Mouse (Mus musculus): ENCODE results near the gene Krt28. TPM values are rescaled to one million over a fixed set of nuclear protein-coding genes. Genes with fewer than 3 reads are reported as not detected.

The Krt28 gene
- not detected in 2 replicates for polyA plus RNA-seq (2012)

DNA sequence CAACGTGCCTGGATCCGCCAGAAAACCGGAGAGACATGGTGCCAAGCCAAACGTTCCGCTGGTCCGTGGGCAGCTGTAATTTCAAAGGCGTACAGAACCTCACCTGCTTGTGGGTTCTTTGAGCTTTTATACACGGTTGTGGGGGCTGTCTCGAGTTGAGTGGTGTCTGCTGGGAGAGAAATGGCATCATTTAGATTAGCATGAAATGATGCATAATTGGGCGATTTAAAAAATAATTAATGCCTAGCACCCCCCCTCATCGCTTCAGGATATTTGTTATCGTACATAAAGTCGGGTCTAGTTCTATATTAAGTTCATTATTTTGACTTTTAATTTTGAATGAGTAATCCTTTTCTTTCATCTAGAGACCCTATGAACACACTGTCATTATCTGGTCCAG lies at the start of gene Krt28:
Gene Krt28, minus strand, starts transcription at position 101 of the 400 bp plus-strand sequence.
- no peak for TF ChIP-seq GATA1 (IDR thresholded peaks at IDR 0.05; ENCODE audit: low read length)

DNA sequence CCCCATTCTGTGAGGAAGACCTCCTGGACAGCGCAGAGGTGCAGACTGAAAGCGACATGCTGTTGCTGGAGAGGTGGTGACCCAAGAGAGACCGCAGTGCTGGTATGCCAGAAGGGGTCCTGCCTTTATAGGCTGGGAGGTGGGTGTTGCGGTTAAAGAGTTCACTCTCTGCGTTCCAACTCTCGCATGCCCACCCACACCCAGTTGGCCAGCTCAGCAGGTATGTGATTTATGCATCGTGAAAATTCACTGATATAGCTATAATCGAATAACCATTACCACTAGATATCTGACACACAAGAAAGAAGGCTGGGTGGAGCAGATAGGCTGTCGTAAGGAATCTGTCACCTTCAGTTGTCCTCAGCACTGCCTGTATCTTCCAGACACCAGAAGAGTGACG lies 47.5 kb upstream of the Krt28 start, which contains the start of gene Krt12:
Gene Krt12, minus strand, starts transcription at position 101 of the 400 bp plus-strand sequence.
- no peak for TF ChIP-seq GATA1 (IDR thresholded peaks at IDR 0.05; ENCODE audit: low read length)

DNA sequence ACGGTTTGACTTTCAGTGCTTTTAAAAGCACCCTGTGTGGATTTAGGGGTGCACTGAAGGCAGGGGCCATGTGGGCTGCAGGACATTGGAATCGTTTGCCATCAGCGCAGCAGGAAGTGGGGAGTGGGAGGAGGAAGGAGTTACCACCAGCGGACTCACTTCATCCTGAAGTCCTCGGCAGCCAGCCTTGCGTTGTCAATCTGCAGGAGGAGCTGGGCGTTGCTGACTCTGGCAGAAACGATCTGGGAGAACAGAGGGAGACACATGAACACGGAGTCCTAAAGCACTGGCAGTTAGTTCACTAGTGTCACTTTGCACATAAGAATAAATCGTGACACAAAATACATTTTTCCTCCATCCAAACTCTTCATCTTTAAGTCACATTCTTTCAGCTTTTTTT lies 45.9 kb upstream of the Krt28 start:
- TF ChIP-seq GATA1 (IDR thresholded peaks at IDR 0.05; ENCODE audit: low read length) = no peak

DNA sequence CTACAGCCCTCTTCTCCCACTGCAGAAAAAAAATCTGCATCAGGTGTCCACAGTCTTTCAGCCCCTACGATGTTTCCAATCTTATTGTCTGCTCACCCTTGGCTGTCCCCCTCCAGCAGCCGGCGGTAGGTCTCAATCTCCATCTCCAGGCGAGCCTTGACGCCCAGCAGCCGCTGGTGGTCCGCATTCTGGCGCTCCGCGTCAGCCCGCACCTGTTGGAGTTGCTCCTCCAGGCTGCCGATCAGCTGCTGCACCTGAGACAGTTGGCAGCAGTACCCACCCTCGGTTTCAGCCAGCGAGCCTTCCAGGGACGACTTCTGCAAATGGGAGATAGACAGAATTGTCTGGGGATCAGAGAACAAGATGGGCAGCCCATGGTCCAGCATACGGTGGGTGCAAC lies 43.1 kb upstream of the Krt28 start:
- TF ChIP-seq GATA1 (IDR thresholded peaks at IDR 0.05; ENCODE audit: low read length) = no peak

DNA sequence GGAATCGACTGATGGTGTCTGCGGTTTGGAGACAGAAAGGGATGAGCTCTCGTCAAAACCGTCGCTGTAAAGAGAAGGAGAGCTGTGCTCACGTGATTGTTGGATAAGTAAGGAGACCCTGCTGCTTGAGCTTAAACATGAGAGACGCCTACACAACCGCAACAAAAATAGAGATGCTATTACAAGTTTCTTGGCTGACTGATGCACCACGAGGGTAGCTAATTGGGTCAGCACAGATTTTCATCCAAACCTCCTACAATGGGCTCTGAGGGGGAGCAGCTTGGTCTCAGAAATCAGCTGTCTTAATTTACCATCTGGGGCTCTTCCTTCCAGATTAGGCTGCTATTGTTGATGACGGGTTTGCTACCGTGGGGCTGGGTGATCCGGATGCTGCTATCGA lies 42.2 kb upstream of the Krt28 start:
- TF ChIP-seq GATA1 (IDR thresholded peaks at IDR 0.05; ENCODE audit: low read length) = no peak

DNA sequence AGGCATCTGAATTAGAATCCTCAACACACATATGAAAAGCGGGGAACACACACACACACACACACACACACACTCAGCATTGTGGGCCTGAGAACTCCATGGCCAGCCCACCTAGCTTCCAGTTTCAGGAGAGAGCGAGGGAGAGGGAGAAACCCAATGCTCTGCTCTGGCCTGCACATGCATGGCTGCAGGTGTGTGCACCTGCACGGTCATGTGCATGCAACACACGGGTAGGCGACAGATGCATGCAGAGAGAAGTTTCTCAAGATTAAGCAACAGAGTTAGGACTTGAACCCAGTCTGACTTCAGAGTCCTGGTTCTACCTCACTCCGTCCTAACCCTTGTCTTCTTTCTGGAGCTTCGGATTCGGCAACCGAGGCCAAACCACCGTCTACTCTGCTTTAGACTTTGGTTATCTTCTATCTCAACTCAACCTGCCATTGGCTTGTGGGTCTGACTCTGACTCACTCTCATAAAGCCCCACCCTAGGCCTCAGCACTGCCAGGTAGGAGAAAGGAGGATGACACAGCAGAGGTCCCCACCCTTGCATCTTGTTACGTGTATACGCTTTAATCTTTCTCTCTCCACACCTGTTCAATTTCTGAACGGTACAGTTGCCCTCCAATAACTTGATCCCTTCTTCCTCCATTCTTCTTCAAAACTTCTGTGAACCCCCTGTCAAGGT lies 39.9 kb upstream of the Krt28 start:
- TF ChIP-seq GATA1 (IDR thresholded peaks at IDR 0.05; ENCODE audit: low read length) = no peak

DNA sequence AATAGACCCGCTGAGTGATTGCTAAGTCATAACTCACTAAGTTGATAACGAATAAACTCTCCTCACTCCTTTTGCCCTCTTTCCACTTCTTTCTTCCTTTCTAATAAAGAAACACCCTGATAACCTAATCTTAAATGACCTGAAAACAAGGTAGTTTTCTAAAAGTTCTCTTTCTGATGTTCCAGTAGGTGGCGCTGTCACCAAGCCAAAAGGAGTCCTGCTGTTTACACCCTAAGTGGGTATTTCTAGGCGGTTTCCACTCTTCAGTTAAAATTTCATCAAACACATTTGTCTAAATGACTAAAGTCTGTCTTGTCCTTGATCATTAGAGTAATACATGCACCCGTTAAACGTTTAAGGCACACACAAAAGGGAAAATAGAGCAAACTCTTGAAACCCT lies 38.5 kb upstream of the Krt28 start:
- TF ChIP-seq GATA1 (IDR thresholded peaks at IDR 0.05; ENCODE audit: low read length) = no peak

DNA sequence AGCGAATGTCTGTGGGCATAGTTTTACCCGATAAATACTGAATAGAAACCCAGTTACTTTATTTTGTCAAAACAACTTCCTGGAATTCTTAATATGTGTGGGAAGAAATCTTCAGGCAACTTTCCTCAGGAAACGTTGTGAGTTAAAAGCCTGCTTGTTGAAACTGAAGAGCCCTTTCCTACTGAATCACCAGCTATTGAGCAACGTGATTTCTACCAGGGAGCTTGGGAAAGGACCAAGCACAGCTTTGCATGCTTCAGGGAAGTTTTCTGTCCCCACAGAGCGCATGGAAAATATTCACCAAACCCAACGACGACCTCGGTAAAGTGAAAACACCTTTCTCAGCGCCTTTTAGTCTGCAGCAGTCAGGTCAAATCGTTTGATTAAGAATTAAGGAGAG lies 31.5 kb upstream of the Krt28 start:
- no peak for TF ChIP-seq GATA1 (IDR thresholded peaks at IDR 0.05; ENCODE audit: low read length)

DNA sequence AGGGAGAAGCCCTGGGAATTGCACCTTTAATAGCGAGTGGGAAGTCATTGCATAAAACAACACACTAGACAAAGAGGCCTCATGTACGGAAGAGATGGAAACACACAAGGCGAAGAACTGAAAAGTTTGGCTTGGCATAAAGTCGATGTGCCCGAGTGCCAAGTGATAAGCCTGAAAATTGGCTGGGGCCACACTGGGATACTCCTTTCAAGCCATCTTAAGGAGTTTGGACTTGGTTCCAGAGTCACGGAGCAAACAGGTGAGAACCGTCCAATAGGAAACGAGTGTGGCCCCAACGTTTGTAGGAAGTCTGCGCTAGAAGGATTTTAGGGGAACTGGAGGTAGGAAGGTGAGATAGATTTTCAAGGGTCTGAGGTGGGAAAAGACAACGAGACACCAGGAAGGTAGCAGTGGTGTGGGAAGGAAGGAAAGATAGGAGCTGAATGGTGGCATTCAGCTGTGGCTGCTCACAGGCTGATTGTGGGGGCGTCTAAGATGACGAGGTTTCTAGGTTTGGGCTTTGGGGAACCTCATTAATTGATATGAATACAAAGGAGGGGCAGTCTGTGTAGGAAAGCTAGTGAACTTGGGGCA lies 25.4 kb upstream of the Krt28 start:
- no peak for TF ChIP-seq GATA1 (IDR thresholded peaks at IDR 0.05; ENCODE audit: low read length)

DNA sequence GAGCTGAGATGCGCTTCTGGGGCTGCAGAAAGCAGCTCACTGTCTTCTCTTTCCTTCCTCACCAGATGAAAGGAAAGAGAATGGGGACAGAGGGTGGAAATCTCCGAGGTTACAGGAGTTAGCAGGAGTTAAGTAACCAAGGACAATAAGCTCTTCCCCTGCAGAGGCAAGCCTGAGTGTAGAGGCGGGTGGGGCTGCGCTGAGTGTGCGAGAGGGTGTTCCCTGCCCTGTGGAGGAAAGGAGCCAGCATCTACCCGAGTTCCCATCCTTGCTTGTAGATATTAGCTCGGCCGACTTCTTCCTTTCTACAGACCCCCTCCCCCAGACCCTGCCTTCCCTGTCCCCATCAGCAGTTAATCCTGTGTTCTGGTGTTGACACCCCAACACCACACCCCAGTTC lies 24.1 kb upstream of the Krt28 start:
- TF ChIP-seq GATA1 (IDR thresholded peaks at IDR 0.05; ENCODE audit: low read length) = no peak

DNA sequence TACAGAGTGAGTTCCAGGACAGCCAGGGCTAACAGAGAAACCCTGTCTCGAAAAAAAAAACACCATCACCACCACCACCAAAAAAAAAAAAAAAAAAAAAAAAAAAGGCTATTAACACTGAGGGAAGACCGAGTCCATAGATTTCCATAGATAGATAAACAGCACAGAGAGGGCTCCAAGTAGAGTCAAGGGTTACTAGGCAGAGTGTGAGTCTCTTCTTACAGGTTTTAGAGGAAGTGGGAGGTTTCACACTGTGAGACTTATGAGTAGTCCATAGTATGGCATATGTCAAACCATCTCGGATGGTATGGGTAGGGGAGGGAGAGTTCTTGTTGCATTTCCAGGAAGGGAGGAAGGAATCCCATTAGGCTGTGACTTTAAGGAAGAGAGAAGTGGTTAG lies 23.4 kb upstream of the Krt28 start:
- no peak for TF ChIP-seq GATA1 (IDR thresholded peaks at IDR 0.05; ENCODE audit: low read length)

DNA sequence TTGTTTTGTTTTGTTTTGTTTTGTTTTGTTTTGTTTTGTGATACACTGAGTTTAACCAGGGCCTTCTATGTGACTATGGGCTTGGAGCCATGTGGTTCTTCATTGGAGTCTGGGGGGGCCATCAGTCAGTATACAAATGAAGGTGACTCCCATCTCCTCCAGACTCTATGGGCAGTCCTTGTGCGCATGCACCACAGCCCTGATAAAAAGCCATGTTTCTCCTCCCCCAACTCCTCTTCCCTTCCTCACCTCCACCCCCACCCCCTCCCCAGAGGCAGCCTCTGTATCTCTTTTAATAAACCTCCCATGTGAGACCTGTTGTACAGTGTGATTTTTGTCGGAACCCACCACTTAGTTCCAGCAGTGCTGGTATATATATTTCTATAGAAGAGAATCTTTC lies 22.0 kb upstream of the Krt28 start:
- no peak for TF ChIP-seq GATA1 (IDR thresholded peaks at IDR 0.05; ENCODE audit: low read length)

DNA sequence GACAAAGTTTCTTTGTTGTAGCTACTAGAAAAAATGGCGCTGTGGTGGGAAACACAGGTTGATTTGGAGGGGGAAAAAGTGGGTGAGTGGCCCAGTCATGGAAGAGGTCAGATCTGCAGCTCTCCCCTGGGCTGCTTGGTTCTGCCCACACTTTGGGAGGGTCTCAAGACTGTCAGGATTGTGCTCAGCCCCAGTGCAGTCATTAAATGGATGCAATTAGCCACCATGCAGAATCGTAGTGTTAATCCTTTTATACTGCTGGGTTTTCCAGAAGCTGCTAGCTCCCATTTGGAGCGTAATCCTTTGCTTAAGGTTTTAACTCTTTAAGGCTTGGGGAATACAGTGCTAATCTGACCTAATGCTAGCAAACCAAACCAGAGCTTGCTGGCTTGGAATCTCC lies 21.3 kb upstream of the Krt28 start:
- TF ChIP-seq GATA1 (IDR thresholded peaks at IDR 0.05; ENCODE audit: low read length) = no peak

DNA sequence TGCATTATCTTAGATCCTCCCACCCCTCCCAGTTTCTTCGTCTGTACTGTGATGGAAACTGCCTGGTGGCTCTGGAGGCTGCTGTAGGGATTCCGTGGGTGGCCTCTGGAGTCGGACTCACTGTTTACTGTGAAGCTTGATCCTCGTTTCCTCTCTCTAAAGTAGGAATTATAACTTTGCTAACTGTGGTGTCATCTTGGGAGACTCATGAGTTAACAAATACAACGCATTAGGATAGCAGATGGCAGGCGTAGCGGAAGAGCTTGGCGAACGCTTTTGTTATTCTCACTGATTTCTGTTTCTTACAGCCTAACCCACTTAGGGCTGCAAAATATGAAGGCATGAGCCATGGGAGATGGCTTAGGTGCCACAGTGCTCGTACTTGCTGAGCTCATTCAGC lies 17.8 kb upstream of the Krt28 start:
- no peak for TF ChIP-seq GATA1 (IDR thresholded peaks at IDR 0.05; ENCODE audit: low read length)

DNA sequence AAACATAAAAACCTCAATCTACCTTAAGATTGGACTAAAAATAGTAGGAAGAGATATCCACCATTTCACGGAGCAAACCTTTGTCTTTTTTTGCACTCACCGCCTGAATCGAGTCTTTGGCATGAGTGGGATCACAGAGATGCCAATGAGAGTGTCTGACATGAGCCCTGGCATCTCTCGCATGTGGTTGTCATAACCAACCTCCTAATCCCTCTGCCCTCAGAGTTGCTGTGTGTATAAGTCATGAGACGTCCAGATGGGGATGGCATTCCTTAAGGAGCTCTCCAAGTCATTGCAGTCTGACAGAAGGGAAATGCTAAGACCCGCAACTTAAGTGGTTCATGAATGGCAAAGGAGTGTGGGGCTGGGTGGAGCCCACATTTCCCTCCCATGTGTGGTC lies 16.7 kb upstream of the Krt28 start:
- TF ChIP-seq GATA1 (IDR thresholded peaks at IDR 0.05; ENCODE audit: low read length) = no peak

DNA sequence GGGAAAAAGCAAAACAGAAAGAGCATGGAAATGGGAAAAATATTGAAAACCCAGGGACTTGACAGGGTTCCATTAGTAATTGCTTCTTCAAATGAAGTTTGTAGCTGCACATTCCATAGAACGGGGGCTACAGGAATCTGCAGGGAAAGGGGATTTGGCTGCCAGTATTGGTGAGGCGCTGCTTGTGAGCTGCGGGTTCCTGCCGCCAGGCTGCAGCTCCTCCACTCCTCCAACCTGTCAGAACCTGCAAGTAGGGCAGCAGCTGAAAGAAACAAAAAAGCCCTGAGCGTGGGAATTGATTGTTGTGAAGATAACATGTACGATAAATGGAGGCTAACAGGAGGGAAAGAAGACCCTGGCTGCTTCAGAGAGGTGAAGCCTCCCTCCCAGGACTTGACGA lies 16.2 kb upstream of the Krt28 start:
- TF ChIP-seq GATA1 (IDR thresholded peaks at IDR 0.05; ENCODE audit: low read length) = no peak

DNA sequence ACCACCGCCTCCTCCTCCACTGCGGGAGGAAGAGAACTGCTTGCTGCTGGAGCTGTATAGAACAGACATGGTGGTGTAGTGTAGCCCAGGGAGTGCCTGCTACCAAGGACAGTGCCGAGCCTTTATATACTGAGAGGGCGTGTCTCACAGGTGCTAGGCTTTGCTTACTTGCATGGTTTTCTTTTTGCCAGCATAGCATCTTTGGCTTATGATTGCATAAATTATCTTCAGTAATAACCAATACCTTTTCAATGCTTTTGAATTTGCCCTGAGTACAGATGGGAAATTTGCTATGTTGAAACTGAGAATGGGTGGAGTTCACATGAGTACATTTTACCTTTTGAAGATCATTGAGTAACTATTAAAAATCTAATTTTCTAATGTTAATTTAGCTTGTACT lies 14.6 kb upstream of the Krt28 start, which contains the start of gene Krt10:
Gene Krt10, minus strand, starts transcription at position 101 of the 400 bp plus-strand sequence.
- TF ChIP-seq GATA1 (IDR thresholded peaks at IDR 0.05; ENCODE audit: low read length) = no peak
